Mouse (Mus musculus): ENCODE results near the gene Olfr464.

GRCm38 (mm10) chr11:87935467-87935866 is 14.7 kb upstream of the Olfr464 start:
- TF ChIP-seq CTCF (IDR thresholded peaks at IDR 0.05; ENCODE audit: low read depth, low read length) (no peak), POLR2A (IDR thresholded peaks at IDR 0.05; ENCODE audit: extremely low read depth, insufficient read depth, low read length) (no peak)

All from liver, adult 2 months (tissue).